Mouse (Mus musculus) CD8-positive naive resting alpha-beta T cell, adult 2 months (primary cell): ENCODE measurements around the gene Rab32.
"Not testable (repeated sequence)": the region's sequence is repeated elsewhere in the genome, so short reads cannot be mapped to it uniquely, and the experiment has no call there.

ENCODE experiments used
- DNase-seq, 2 experiments: peaks; one replicate each; pipeline ENCODE4 v3.0.0; 2022; ENCODE audit warnings: low read depth in 2 of 2, low spot score in 2 of 2

The Rab32 gene

GRCm38 (mm10) chr10:10557570-10558336 lies at the start of gene Rab32:
TSS of gene Rab32 (minus strand) at chr10:10558265.
- peak; percentile 71 to 73 for DNase-seq

- DNase-seq, result no peak
These were observed 42.7 kb upstream of the Rab32 start for GRCm38 (mm10) chr10:10600771-10601170.

GRCm38 (mm10) chr10:10597495-10597894 lies 39.4 kb upstream of the Rab32 start:
- DNase-seq, result not testable (repeated sequence)

- no peak for DNase-seq
These were observed 22.7 kb upstream of the Rab32 start for GRCm38 (mm10) chr10:10580811-10581210.

GRCm38 (mm10) chr10:10579821-10580220 lies 21.8 kb upstream of the Rab32 start:
- no peak for DNase-seq

- no peak for DNase-seq
These were observed 259 bp upstream of the Rab32 start for GRCm38 (mm10) chr10:10558337-10558711.

- DNase-seq, result no peak
These were observed 980 bp downstream of the Rab32 start for GRCm38 (mm10) chr10:10557085-10557484.

- DNase-seq, result no peak
These were observed 2.4 kb downstream of the Rab32 start for GRCm38 (mm10) chr10:10555676-10556075.

- DNase-seq, result no peak
These were observed 2.8 kb downstream of the Rab32 start for GRCm38 (mm10) chr10:10555221-10555620.

- DNase-seq, result no peak
These were observed 7.9 kb downstream of the Rab32 start for GRCm38 (mm10) chr10:10550134-10550533.

- DNase-seq, result no peak
These were observed 11.4 kb downstream of the Rab32 start for GRCm38 (mm10) chr10:10546623-10547022.

- DNase-seq, result no peak
These were observed 13.1 kb downstream of the Rab32 start for GRCm38 (mm10) chr10:10544955-10545354.
